Mouse (Mus musculus): ENCODE data around the gene Klhl42.

The Klhl42 gene

DNA sequence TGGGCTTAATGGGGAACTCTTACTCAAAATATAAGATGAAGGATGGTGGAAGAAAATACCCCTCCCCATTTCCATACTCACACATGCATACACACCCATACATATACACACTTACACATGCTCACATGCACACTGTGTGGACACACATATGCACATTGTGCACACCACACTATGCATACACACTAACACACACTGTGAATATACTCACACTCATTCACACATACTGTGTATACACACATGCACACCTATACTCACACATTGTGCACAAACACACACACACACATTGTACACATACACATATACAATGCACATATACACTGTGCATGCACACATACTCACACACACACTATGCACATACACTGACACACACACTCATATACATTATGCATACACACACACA lies 60.7 kb downstream of the Klhl42 start:
- no peak for DNase-seq

DNA sequence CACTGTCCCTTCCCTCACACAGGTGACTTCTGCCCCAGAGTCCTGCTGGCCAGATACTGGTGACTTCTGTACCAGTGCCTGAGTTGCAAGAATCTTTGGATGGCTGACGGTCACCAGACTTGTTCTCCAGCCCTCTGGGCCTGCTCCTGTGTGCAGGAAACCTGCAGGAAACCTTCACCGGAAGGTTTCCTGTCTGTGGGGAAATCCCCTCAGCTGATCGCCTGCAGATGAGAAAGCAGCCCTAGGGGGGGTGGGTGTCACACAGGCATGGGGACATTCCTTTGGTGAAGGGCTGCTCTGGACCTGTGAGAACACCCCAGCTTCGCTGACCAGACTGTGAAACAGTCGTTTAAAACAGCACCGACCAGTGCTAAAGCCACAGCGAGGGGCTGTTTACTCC lies 63.9 kb downstream of the Klhl42 start:
- DNase-seq = no peak

DNA sequence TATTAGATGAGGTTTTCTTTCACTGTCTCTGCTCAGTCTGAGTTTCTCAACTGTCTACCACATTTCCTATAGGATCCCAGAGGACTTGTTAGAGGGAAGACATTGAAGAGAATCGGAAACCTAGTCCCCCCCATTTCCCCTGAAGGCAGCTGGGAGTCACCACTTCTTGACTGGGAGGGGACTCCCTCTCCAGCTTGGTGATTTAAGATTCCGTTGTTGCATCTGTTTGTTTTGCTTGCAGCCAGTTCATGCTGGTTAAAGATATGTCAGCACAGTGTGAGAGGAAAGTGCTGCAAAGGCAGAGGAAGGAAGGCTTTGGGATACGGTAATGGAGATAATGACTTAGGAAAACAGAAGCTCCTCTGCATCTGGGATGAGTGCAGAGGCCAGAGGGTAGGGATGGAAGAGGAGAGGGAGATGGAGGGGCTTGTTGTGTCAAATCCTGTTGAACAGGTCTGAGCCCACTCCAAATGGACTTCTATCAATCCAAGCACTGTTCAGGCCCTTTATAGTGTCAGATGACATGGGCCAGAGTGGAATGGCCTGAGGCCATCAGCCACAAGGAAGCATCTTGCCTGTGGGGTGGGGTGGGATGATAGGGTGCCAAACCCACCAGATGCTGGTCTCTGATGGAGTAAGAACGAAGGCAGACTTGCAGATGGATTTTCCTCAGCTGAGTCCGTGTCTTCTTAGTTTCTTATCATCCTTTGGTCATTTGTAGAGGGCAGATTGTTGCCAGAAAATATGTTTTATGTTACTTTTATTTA lies 70.8 kb downstream of the Klhl42 start:
- DNase-seq = no peak
